9 mouse cellular contexts compared by ENCODE assay signal in the genomic region with DNA sequence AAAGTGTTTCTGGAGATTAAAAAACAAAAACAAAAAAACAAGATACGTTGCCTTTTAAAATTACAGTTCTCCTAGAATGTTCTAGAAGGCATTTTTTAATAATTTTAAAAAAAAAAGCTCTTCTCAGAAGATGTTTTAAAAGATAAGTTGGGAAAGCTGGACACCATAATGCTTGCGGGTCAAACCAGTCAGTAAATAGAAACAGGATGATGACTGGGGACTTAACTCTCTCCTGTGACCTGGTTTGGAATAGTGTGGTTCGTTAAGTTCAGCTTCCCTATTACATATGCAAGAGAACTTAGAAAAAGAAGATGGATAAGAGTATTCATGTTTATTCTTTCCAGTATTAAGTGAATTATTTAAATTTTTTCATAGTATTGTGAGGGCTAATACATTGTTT. TPM values are rescaled to one million over a fixed set of nuclear protein-coding genes. Genes with fewer than 3 reads are reported as not detected.
DNase-seq lines count a peak whose midpoint lies in the region; ATAC-seq and TF ChIP-seq lines count a peak whose summit lies in the region.
"Had no signal": no experiment of that assay in that cellular context is flagged by ENCODE, and none has a peak within 500 bp of the region (broad histone marks: within the 10 kb centered on the region; RNA-seq: fewer than 3 reads in every experiment).

No protein-coding gene starts in this region.

- no peak for TF ChIP-seq POLR2A in embryonic fibroblast, embryonic 13.5 days (IDR thresholded peaks at IDR 0.05; ENCODE audit: low read depth, low read length)

- no peaks in the 10 kb centered on the region for H3K9me3 ChIP-seq in heart, embryonic 10.5 days
- no peaks in the 10 kb centered on the region for H3K9me3 ChIP-seq in liver, embryonic 11.5 days (ENCODE audit: control insufficient read depth, low read length)

- no peaks in the 10 kb centered on the region for H3K27me3 ChIP-seq in heart, embryonic 10.5 days (ENCODE audit: insufficient read depth, poor library complexity, severe bottlenecking)
- no peaks in the 10 kb centered on the region for H3K27me3 ChIP-seq in liver, embryonic 11.5 days (replicated peaks; ENCODE audit: control insufficient read depth, insufficient read depth, low read length)

- no peak for ATAC-seq in liver, embryonic 11.5 days (replicated peaks; ENCODE audit: low FRiP score)
- no peak for ATAC-seq in megakaryocyte-erythroid progenitor cell, adult 5-6 weeks (replicated peaks; ENCODE audit: low FRiP score, low TSS enrichment, poor library complexity, severe bottlenecking)

- WGBS in heart, embryonic 10.5 days: 5% methylated on average over 3 of the region's 3 CpGs
- WGBS in liver, embryonic 11.5 days: 2% methylated on average over 3 of the region's 3 CpGs

- peak overlapping the region; percentile 81 for H3K9ac ChIP-seq in liver, embryonic 11.5 days (ENCODE audit: low read depth, low read length)

- H3K36me3 ChIP-seq in heart, embryonic 10.5 days: 0 out of 2 replicates have a peak, but pooled peaks cover 3% of the 10 kb centered on the region
- no peaks in the 10 kb centered on the region for H3K36me3 ChIP-seq in liver, embryonic 11.5 days (ENCODE audit: control insufficient read depth, insufficient read depth, low read length)

- H3K27ac ChIP-seq in heart, embryonic 10.5 days: peak overlapping the region; percentile 97; the same call in 1 of the 2 replicates
- peak overlapping the region; percentile 83; the same call in 1 of the 2 replicates for H3K27ac ChIP-seq in embryonic fibroblast, embryonic 13.5 days (ENCODE audit: insufficient read depth, low read length)
- H3K27ac ChIP-seq in liver, embryonic 11.5 days (ENCODE audit: low read depth, low read length): no peak overlapping the region

- TF ChIP-seq CTCF in embryonic fibroblast, embryonic 13.5 days (IDR thresholded peaks at IDR 0.05; ENCODE audit: borderline replicate concordance, insufficient read depth, low read length): no peak

- peak overlapping the region; percentile 94 for H3K4me3 ChIP-seq in heart, embryonic 10.5 days
- H3K4me3 ChIP-seq in embryonic fibroblast, embryonic 13.5 days (ENCODE audit: insufficient read depth, low read length): peak overlapping the region; percentile 82
- peak overlapping the region; percentile 84 for H3K4me3 ChIP-seq in liver, embryonic 11.5 days (ENCODE audit: low read depth, low read length)

- peaks cover 23% of the 10 kb centered on the region for H3K4me1 ChIP-seq in heart, embryonic 10.5 days
- H3K4me1 ChIP-seq in embryonic fibroblast, embryonic 13.5 days (ENCODE audit: control insufficient read depth, insufficient read depth, low read length): peaks cover 3% of the 10 kb centered on the region; the same call in 1 of the 2 replicates
- H3K4me1 ChIP-seq in liver, embryonic 11.5 days (replicated peaks; ENCODE audit: control insufficient read depth, insufficient read depth, low read length): peaks cover 36% of the 10 kb centered on the region

- no peak for DNase-seq in heart, embryonic 10.5 days (ENCODE audit: low spot score)
- no peak for DNase-seq in heart, postnatal 36 days
- DNase-seq in A20 (ENCODE audit: low read depth, low spot score): peak; percentile 66
- no peak for DNase-seq in liver, embryonic 11.5 days (ENCODE audit: low spot score)
- DNase-seq in frontal cortex, postnatal 10 days (ENCODE audit: low spot score in 2 of 2): no peak
- no peak for DNase-seq in spleen, postnatal 36 days (ENCODE audit: low spot score in 2 of 2)

- intact Hi-C loops in heart, postnatal 36 days (cut with DNase I): loop anchor here (2.0 kb wide), 1 partner anchor 16 kb away; no protein-coding TSS in a partner anchor

- H3K4me2 ChIP-seq in liver, embryonic 11.5 days: peak overlapping the region; percentile 61

RNA-seq across cellular contexts. Expression of a gene that starts 1.9 kb away (rescaled TPM):
- polyA plus RNA-seq in heart, embryonic 10.5 days (2016; fragmentation: Nextera tagmentation; extraction: Ambion mirVana): 4.9 and 6.5 TPM in 2 replicates
- 10 to 100 TPM; 20.1 to 20.7 TPM for total RNA-seq in heart, postnatal 36 days (2021)
- polyA plus RNA-seq in embryonic fibroblast, embryonic 13.5 days (2011; ENCODE audit: insufficient read length, low read depth, missing spikeins): 69.6 and 78.6 TPM in 2 replicates
- polyA plus RNA-seq in liver, embryonic 11.5 days (2014; fragmentation: Nextera tagmentation; extraction: Ambion mirVana): 5.3 and 6.2 TPM in 2 replicates
- 102 and 103 TPM in 2 replicates for total RNA-seq in megakaryocyte-erythroid progenitor cell, adult 5-6 weeks (2014; fragmentation: Nextera tagmentation)
- total RNA-seq in megakaryocyte-erythroid progenitor cell, adult 5-6 weeks (2017): 35.0 and 35.3 TPM in 2 replicates

RNA-seq across cellular contexts. Expression of a gene that starts 48.8 kb away (rescaled TPM):
- polyA plus RNA-seq in heart, embryonic 10.5 days (2016; fragmentation: Nextera tagmentation; extraction: Ambion mirVana): 16.1 and 18.7 TPM in 2 replicates
- total RNA-seq in heart, postnatal 36 days (2021): 10 to 100 TPM; 10.5 to 11.8 TPM
- polyA plus RNA-seq in embryonic fibroblast, embryonic 13.5 days (2011; ENCODE audit: insufficient read length, low read depth, missing spikeins): 7.3 and 8.8 TPM in 2 replicates
- 22.3 and 22.5 TPM in 2 replicates for polyA plus RNA-seq in liver, embryonic 11.5 days (2014; fragmentation: Nextera tagmentation; extraction: Ambion mirVana)
- 11.6 and 18.3 TPM in 2 replicates for total RNA-seq in megakaryocyte-erythroid progenitor cell, adult 5-6 weeks (2014; fragmentation: Nextera tagmentation)
- total RNA-seq in megakaryocyte-erythroid progenitor cell, adult 5-6 weeks (2017): 11.8 and 14.4 TPM in 2 replicates

RNA-seq across cellular contexts. Expression of a gene that starts 54.7 kb away (rescaled TPM):
- polyA plus RNA-seq in heart, embryonic 10.5 days (2016; fragmentation: Nextera tagmentation; extraction: Ambion mirVana): 0.31 TPM in 1 of 2 replicates, not detected in the other
- total RNA-seq in heart, postnatal 36 days (2021): not detected
- not detected in 2 replicates for polyA plus RNA-seq in embryonic fibroblast, embryonic 13.5 days (2011; ENCODE audit: insufficient read length, low read depth, missing spikeins)
- not detected in 2 replicates for polyA plus RNA-seq in liver, embryonic 11.5 days (2014; fragmentation: Nextera tagmentation; extraction: Ambion mirVana)
- not detected in 2 replicates for total RNA-seq in megakaryocyte-erythroid progenitor cell, adult 5-6 weeks (2014; fragmentation: Nextera tagmentation)
- total RNA-seq in megakaryocyte-erythroid progenitor cell, adult 5-6 weeks (2017): not detected in 2 replicates
- polyA plus RNA-seq: gonadal fat pad, adult 2 months had no signal
